In genomic region chr16:17144339-17144738, GRCm38 (mm10) we compare ENCODE assay signal across 7 mouse cellular contexts. TPM values are rescaled to one million over a fixed set of nuclear protein-coding genes. Genes with fewer than 3 reads are reported as not detected.
DNase-seq lines count a peak whose midpoint lies in the region; ATAC-seq and TF ChIP-seq lines count a peak whose summit lies in the region.

Ydjc (plus strand) TSS chr16:17144621.

- H3K4me2 ChIP-seq in hindbrain, embryonic 11.5 days (replicated peaks; ENCODE audit: low read depth, low read length) = no peak within 1 kb of the TSS

- H3K36me3 ChIP-seq in ES-E14 (ENCODE audit: control insufficient read depth, insufficient read depth, low read length, poor library complexity, severe bottlenecking) = no peaks in the 10 kb centered on the region
- no peaks in the 10 kb centered on the region for H3K36me3 ChIP-seq in hindbrain, embryonic 11.5 days (ENCODE audit: control insufficient read depth, insufficient read depth, low read length)

- 12% methylated on average over 7 of the region's 7 CpGs for WGBS in hindbrain, embryonic 11.5 days

- peaks cover 0 to 2% of the 10 kb centered on the region in 2 experiments; a peak in 1 of 4 replicates for H3K4me1 ChIP-seq in ES-E14 (ENCODE audit: control insufficient read depth in 2 of 2, insufficient read depth in 2 of 2, low read length in 2 of 2, poor library complexity in 1 of 2)
- 0 out of 2 replicates have a peak, but pooled peaks cover 3% of the 10 kb centered on the region for H3K4me1 ChIP-seq in hindbrain, embryonic 11.5 days (replicated peaks; ENCODE audit: control insufficient read depth, insufficient read depth, low read length)

- peak; percentile 23 for DNase-seq in CD4-positive helper T cell, adult 2 months (ENCODE audit: low read depth, low spot score)
- peak; percentile 69 for DNase-seq in ES-E14 (ENCODE audit: low read depth, low spot score)
- DNase-seq in hindbrain, embryonic 11.5 days (ENCODE audit: low spot score) = peak; percentile 49
- no peak for DNase-seq in frontal cortex, postnatal 10 days (ENCODE audit: low spot score in 2 of 2)
- DNase-seq in cerebellum, postnatal 14 days = no peak
- no peak for DNase-seq in spleen, postnatal 36 days (ENCODE audit: low spot score in 2 of 2)

- in situ Hi-C loops in ES-E14 (cut with MboI; ENCODE audit: low sequenced_read_pairs in 2 of 2, unreplicated experiment in 2 of 2) = no loop called here

- peaks cover 12% of the 10 kb centered on the region for H3K27me3 ChIP-seq in hindbrain, embryonic 11.5 days (ENCODE audit: control insufficient read depth, insufficient read depth, low read length)

- no peak within 1 kb of the TSS; the same call in 1 of the 2 replicates for H3K27ac ChIP-seq in ES-E14 (ENCODE audit: insufficient read depth, low read depth, low read length, poor library complexity, severe bottlenecking)
- H3K27ac ChIP-seq in hindbrain, embryonic 11.5 days (ENCODE audit: low read depth, low read length) = no peak within 1 kb of the TSS

- peak within 1 kb of the TSS in 1 of 2 experiments; percentile 54; a peak in 2 of 4 replicates for H3K4me3 ChIP-seq in ES-E14 (ENCODE audit: insufficient read depth in 1 of 2, low read depth in 1 of 2, low read length in 2 of 2, poor library complexity in 1 of 2, severe bottlenecking in 1 of 2)
- no peak within 1 kb of the TSS for H3K4me3 ChIP-seq in hindbrain, embryonic 11.5 days (ENCODE audit: low read depth, low read length)

- ATAC-seq in hindbrain, embryonic 11.5 days (ENCODE audit: low FRiP score) = no peak
- ATAC-seq in megakaryocyte progenitor cell, adult 5-6 weeks (replicated peaks; ENCODE audit: poor library complexity) = peak; percentile 56

- peak within 1 kb of the TSS; percentile 31; the same call in 1 of the 2 replicates for H3K9ac ChIP-seq in ES-E14 (ENCODE audit: insufficient read depth, low read depth, low read length, poor library complexity, severe bottlenecking)
- no peak within 1 kb of the TSS for H3K9ac ChIP-seq in hindbrain, embryonic 11.5 days (ENCODE audit: low read depth, low read length)

- no peaks in the 10 kb centered on the region for H3K9me3 ChIP-seq in ES-E14 (ENCODE audit: control insufficient read depth, insufficient read depth, low read depth, low read length)
- no peaks in the 10 kb centered on the region for H3K9me3 ChIP-seq in hindbrain, embryonic 11.5 days (ENCODE audit: control insufficient read depth, low read length)

TF ChIP-seq in ES-E14, 5 proteins besides CTCF, POLR2A, EP300 and RAD21:
- TF ChIP-seq CHD2 (IDR thresholded peaks at IDR 0.05; ENCODE audit: low read depth, low read length) (no peak), MAFK (IDR thresholded peaks at IDR 0.05; ENCODE audit: insufficient read depth, low read depth, low read length) (no peak), ZC3H11A (IDR thresholded peaks at IDR 0.05; ENCODE audit: borderline replicate concordance, low read depth, low read length) (no peak), HCFC1 (IDR thresholded peaks at IDR 0.05; ENCODE audit: borderline replicate concordance, insufficient read depth, low read length) (no peak), ZNF384 (IDR thresholded peaks at IDR 0.05; ENCODE audit: low read depth, low read length) (peak; percentile 95)
TF ChIP-seq in ES-E14: peak in this region for 1.

RNA-seq across cellular contexts. Expression of gene Ydjc, which starts in this region (rescaled TPM):
- total RNA-seq in ES-E14 (2012; rRNA removed) = 34.0 and 64.7 TPM in 2 replicates
- polyA plus RNA-seq in hindbrain, embryonic 11.5 days (2014; fragmentation: Nextera tagmentation; extraction: Ambion mirVana) = 11.4 and 11.9 TPM in 2 replicates
- 25.7 TPM in 2 replicates for total RNA-seq in megakaryocyte progenitor cell, adult 5-6 weeks (2015)
- total RNA-seq in megakaryocyte progenitor cell, adult 5-6 weeks (2017) = 23.5 and 24.4 TPM in 2 replicates

Comparison
In these comparisons a context has a peak if more than half of its experiments do, and no peak if none do; other contexts are left out.
1. DNase-seq: peak in CD4-positive helper T cell, adult 2 months (single experiment), ES-E14 (single experiment) and hindbrain, embryonic 11.5 days (single experiment); none in frontal cortex, postnatal 10 days (0 of 2), cerebellum, postnatal 14 days (0 of 2) and spleen, postnatal 36 days (0 of 2).